Mouse (Mus musculus) megakaryocyte, embryonic 14.5 days (primary cell): ENCODE results near the gene Ssx2ip. TPM values are rescaled to one million over a fixed set of nuclear protein-coding genes. Genes with fewer than 3 reads are reported as not detected.
"Not testable (repeated sequence)": the region's sequence is repeated elsewhere in the genome, so short reads cannot be mapped to it uniquely, and the experiment has no call there.

Experiments
- H3K27me3 ChIP-seq: replicated peaks from 2 replicates; pipeline ENCODE3; 2012; ENCODE audit warnings: inconsistent platforms
- H3K36me3 ChIP-seq: replicated peaks from 2 replicates; pipeline ENCODE3; 2012; ENCODE audit warnings: low read length, inconsistent platforms, mixed read lengths
- H3K4me1 ChIP-seq: 2 replicates; pipeline ENCODE4 v1.6.1; 2012; ENCODE audit warnings: inconsistent platforms
- H3K4me3 ChIP-seq: replicated peaks from 2 replicates; pipeline ENCODE3; 2012; ENCODE audit warnings: moderate library complexity, mild to moderate bottlenecking, inconsistent platforms
- H3K9me3 ChIP-seq: 2 replicates; pipeline ENCODE4 v1.6.1; 2012; ENCODE audit warnings: inconsistent platforms
- FLI1 ChIP-seq: IDR thresholded peaks from 2 replicates; pipeline ENCODE4 v1.6.1; 2012; ENCODE audit warnings: low read length, inconsistent platforms, mixed read lengths
- GATA1 ChIP-seq: IDR thresholded peaks from 3 replicates; pipeline ENCODE4 v1.6.1; 2012; ENCODE audit warnings: mixed read lengths, low read length, inconsistent platforms, borderline replicate concordance
- polyA plus RNA-seq: library from polyadenylated mRNA; stranded (reverse); fragments of >175 nt; gene quantifications from 2 replicates; pipeline ENCODE4 v1.2.3, GENCODE M21; 2012; ENCODE audit warnings: low replicate concordance; ENCODE audit not compliant: insufficient read depth

Gene Ssx2ip
- polyA plus RNA-seq, 1 experiment, result 10.1 TPM

DNA sequence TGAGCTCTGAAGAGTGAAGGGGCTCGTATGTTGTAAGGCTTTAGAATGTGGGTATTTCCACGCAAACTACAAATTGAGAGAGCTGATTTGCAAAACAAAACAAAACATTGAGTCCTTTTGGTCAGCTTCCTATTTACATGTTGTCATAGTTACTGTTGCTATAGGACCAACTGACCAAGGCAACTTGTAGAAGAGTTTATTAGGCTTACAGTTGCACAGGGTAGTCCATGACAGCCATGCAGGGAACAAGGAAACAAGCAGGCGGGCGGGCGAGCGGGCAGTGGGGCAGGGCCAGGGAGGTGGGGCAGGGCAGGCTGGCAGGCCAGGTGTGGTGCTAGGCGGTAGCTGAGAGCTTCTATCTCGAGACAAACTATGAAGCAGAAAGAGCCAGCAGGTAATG lies 22.0 kb downstream of the Ssx2ip start:
- Histone ChIP-seq H3K4me3 (no peak overlapping the region), H3K4me1 (peaks cover 72% of the 10 kb centered on the region), H3K9me3 (no peaks in the 10 kb centered on the region), H3K36me3 (peaks cover 91% of the 10 kb centered on the region), H3K27me3 (no peaks in the 10 kb centered on the region)
- TF ChIP-seq GATA1, result no peak
- no peak for TF ChIP-seq FLI1

DNA sequence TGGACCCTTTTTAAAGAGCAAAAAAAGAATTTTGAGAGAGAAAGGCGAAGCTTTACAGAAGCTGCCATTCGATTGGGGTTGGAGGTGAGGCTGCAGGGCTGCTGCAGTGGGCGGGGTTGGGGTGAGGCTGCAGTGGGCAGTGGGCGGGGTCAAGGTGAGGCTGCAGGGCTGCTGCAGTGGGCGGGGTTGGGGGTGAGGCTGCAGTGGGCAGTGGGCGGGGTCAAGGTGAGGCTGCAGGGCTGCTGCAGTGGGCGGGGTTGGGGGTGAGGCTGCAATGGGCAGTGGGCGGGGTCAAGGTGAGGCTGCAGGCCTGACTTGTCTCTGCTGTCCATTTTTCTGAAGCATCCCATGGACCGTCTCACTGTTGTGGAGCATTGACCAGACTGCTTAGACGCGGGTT lies 28.6 kb downstream of the Ssx2ip start:
- H3K36me3 ChIP-seq, result peaks cover 99% of the 10 kb centered on the region
- H3K9me3 ChIP-seq, H3K27me3 ChIP-seq: not testable (repeated sequence)

DNA sequence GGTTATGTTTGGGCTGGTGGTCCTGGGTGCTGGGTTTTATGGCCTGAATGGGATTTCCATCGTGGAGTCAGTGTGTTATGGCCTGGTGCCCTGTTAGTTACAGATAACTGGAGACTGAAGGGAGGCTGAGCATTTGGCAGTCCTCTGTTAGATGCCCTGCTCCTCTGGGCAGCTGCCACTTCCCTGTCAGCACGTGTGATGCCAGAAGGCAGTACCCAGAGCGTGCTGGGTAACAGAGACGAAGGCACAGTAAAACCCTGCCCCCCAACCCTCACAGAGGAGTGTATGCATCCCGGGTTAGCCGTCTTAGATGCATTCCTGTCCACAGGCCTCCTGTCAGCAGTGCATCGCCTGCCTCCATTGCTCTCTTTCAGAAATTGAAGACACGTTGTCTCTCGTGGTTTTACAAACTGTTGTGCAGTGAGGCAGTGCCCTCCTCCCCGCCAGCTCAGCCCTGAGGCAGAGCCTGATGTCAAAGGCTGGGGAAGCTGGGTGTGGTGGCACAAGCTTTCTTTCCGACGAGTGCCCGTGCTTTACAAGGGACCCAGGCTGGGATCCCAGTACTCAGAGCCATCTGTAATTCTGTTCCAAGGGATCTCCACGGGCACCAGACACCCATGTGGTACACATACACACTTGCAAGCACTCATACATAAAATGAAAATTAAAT lies 29.4 kb downstream of the Ssx2ip start:
- H3K4me1 ChIP-seq, result peaks cover 47% of the 10 kb centered on the region
- no peak overlapping the region for H3K4me3 ChIP-seq
- H3K9me3 ChIP-seq, result no peaks in the 10 kb centered on the region
- TF ChIP-seq GATA1 (no peak), FLI1 (no peak)
- H3K27me3 ChIP-seq, result no peaks in the 10 kb centered on the region
- H3K36me3 ChIP-seq, result peaks cover 99% of the 10 kb centered on the region

More for the DNA sequence above, 28.6 kb downstream of the Ssx2ip start:
- not testable (repeated sequence) for H3K4me3 ChIP-seq
- H3K4me1 ChIP-seq, result peaks cover 54% of the 10 kb centered on the region

DNA sequence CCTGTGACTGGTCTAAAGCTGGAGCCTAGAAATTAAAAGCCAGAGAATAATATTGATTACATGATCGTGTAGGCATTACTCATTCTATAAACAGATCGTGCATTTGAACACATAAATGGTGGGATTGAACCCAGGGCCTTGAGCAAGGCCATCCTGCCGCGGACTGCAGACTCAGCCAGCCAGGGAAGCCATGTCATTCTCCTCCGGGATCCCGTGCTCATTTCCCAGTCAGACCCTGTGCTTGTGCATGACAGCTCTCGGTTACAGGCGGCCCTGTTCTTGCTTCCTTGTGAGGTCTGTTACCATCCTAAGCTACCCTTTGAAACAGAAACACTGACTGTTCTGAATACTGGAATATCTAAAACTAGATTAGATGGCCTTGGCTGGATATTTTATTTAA lies 30.2 kb downstream of the Ssx2ip start:
- Histone ChIP-seq H3K9me3 (no peaks in the 10 kb centered on the region), H3K4me3 (no peak overlapping the region), H3K27me3 (no peaks in the 10 kb centered on the region), H3K36me3 (peaks cover 98% of the 10 kb centered on the region), H3K4me1 (peaks cover 41% of the 10 kb centered on the region)
- TF ChIP-seq GATA1, result no peak
- no peak for TF ChIP-seq FLI1

DNA sequence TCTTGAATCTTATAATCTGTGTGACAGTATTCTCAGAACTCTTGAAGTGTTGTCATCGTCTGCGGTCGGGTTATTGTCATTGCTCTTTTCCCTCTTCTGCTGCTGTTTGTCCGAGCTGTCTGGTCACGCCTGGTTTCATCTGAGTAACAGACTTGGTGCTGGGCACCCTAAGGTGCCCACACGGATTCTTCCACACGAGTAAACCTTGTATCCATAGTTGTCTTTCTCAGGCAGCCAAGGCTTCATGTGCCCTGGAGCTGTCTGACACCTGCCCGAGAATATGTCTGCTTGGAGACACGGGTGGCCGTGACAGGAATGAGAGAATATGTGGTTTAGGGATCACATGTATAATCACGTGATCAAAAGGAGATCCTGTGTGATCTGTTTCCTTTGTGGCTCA lies 31.1 kb downstream of the Ssx2ip start:
- Histone ChIP-seq H3K36me3 (peaks cover 97% of the 10 kb centered on the region), H3K9me3 (no peaks in the 10 kb centered on the region)
- TF ChIP-seq GATA1 (no peak), FLI1 (no peak)

DNA sequence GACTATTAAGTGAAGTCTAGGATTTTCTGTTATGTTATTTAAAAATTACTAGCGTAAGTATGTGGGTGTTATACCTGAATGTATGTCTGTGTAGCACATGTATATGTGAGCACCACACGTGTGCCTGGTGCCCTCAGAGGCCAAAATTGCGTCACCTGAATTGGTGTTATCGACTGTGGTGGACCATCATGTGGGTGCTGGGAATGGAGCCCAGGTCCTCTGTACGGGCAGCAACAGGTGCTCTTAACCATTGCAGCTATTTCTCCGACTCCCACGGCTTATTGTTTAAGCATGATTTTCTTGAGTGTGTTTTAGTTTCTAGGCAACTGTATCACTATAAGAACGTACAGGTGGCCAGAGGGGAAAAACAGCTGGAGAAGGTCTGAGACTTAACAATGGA lies 31.7 kb downstream of the Ssx2ip start:
- peaks cover 96% of the 10 kb centered on the region for H3K36me3 ChIP-seq
- H3K27me3 ChIP-seq, result no peaks in the 10 kb centered on the region
- peaks cover 27% of the 10 kb centered on the region for H3K4me1 ChIP-seq
- TF ChIP-seq GATA1, result no peak
- TF ChIP-seq FLI1, result no peak
- H3K9me3 ChIP-seq, result no peaks in the 10 kb centered on the region
- H3K4me3 ChIP-seq, result no peak overlapping the region

More for the DNA sequence above, 31.1 kb downstream of the Ssx2ip start:
- H3K27me3 ChIP-seq, result no peaks in the 10 kb centered on the region
- no peak overlapping the region for H3K4me3 ChIP-seq
- H3K4me1 ChIP-seq, result peaks cover 33% of the 10 kb centered on the region

DNA sequence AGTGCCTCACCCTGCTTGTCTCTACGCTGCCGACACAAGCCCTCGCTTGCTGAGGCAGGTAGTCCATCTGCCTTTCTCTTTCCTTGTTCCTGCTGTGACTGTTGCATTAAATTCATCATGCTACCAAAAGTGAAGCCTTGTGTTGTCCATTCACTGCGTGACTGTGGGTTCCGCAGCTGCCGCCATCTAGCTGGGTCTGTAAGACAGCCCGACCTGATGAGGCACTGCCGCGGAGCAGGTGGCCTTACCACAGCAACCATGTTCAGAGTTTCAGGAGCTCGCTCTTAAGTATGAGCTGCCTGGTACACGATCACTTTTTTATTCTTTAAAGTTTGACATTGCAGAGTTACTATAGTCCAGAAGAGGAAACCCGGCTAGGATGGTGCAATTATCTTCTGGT lies 35.6 kb downstream of the Ssx2ip start:
- Histone ChIP-seq H3K4me1 (peaks cover 12% of the 10 kb centered on the region), H3K27me3 (no peaks in the 10 kb centered on the region), H3K9me3 (no peaks in the 10 kb centered on the region), H3K4me3 (no peak overlapping the region), H3K36me3 (peaks cover 91% of the 10 kb centered on the region)
- TF ChIP-seq FLI1, result no peak
- no peak for TF ChIP-seq GATA1

DNA sequence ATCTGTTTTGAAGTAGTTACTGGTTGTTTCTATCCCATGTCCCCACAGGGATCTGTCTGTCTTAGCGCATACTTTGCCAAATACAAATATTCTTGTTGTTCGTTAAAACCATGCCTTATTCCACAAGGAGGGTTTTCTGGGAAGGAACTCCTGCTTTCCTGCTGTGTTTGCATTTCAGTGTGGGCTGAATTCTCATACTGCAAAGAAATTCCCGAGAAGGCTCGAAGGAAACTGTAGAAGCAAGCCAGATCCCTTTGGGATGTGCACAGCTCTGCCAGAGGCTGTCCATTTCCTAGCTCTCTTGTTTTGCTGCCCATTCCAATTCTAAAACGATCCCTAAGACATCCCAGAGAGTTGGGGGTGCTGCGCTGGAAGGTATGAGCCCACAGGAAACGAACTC lies 36.0 kb downstream of the Ssx2ip start:
- peaks cover 91% of the 10 kb centered on the region for H3K36me3 ChIP-seq
- no peaks in the 10 kb centered on the region for H3K27me3 ChIP-seq
- no peaks in the 10 kb centered on the region for H3K9me3 ChIP-seq
- peaks cover 16% of the 10 kb centered on the region for H3K4me1 ChIP-seq
- TF ChIP-seq GATA1 (no peak), FLI1 (no peak)
- no peak overlapping the region for H3K4me3 ChIP-seq

DNA sequence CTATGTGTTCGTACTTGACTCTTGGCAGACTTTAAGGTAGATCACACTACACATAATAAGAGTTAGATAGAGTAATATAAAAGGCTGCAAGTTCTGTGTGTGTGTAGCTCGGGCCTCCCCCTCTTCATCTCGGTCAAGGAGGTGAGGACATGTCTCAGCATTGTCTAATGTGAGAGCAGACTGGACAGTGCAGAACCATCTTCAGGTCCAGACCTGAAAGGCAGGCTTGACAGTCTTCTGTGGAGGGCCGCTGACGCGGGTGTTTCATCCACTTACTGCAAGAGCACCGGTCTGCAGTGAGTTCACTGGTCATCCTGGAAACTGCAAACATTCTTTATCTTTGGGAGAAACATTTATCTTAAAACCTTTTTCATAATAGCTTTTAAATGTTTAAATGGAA lies 38.0 kb downstream of the Ssx2ip start:
- Histone ChIP-seq H3K4me1 (peaks cover 27% of the 10 kb centered on the region), H3K36me3 (peaks cover 80% of the 10 kb centered on the region), H3K4me3 (no peak overlapping the region), H3K27me3 (no peaks in the 10 kb centered on the region), H3K9me3 (peaks cover 6% of the 10 kb centered on the region; the same call in 1 of the 2 replicates)
- no peak for TF ChIP-seq FLI1
- no peak for TF ChIP-seq GATA1

DNA sequence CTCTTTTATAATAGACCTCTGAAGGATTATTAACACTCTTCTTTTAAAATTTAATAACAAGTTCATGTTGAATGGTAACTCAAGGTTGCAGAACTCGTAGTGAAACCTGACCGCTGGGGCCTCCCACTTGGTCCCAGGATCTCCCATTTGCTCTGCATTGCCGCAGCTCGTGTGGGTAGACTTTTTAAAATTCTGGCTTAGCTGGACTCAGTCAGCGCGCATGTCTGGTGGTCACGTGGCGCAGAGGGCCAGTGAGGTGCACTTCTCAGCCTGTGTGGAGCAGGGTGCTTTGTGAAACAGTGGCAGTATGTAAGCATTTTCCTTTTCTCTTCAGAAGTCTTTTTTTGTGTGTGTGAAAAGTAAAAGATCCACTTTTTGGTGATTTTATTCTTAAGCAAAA lies 38.5 kb downstream of the Ssx2ip start:
- no peaks in the 10 kb centered on the region for H3K27me3 ChIP-seq
- H3K36me3 ChIP-seq, result peaks cover 75% of the 10 kb centered on the region
- H3K4me1 ChIP-seq, result peaks cover 31% of the 10 kb centered on the region
- peaks cover 6% of the 10 kb centered on the region; the same call in 1 of the 2 replicates for H3K9me3 ChIP-seq
- TF ChIP-seq GATA1 (no peak), FLI1 (no peak)
- no peak overlapping the region for H3K4me3 ChIP-seq
